Mouse (Mus musculus) limb, embryonic 14.5 days (tissue): Measurements from ENCODE around the gene Hadha. TPM values are rescaled to one million over a fixed set of nuclear protein-coding genes. Genes with fewer than 3 reads are reported as not detected.

ENCODE experiments used
- ATAC-seq: fragments of 200-750 bp; cut with Nextera tagmentation; 2 replicates; pipeline ENCODE4 v1.8.0; 2017; ENCODE audit warnings: low read depth, moderate number of reproducible peaks, moderate TSS enrichment; ENCODE audit not compliant: low FRiP score
- DNase-seq: peaks from one replicate; pipeline ENCODE4 v3.0.0-alpha.2; 2015; ENCODE audit warnings: low spot score
- H3K27ac ChIP-seq: fragments of 300-500 bp; sonication (generic); replicated peaks from 2 replicates; pipeline ENCODE4 v1.5.1; 2014; ENCODE audit warnings: low read depth, mild to moderate bottlenecking, low read length, moderate library complexity, mixed read lengths
- H3K27me3 ChIP-seq: fragments of 300-500 bp; sonication (generic); 2 replicates; pipeline ENCODE4 v1.6.1; 2014; ENCODE audit warnings: low read length, mixed read lengths; ENCODE audit not compliant: control insufficient read depth, insufficient read depth
- H3K36me3 ChIP-seq: fragments of 300-500 bp; sonication (generic); 2 replicates; pipeline ENCODE4 v1.6.1; 2014; ENCODE audit warnings: mild to moderate bottlenecking, low read length, moderate library complexity, mixed read lengths; ENCODE audit not compliant: control insufficient read depth, insufficient read depth
- H3K4me1 ChIP-seq: fragments of 300-500 bp; sonication (generic); 2 replicates; pipeline ENCODE4 v1.6.1; 2014; ENCODE audit warnings: antibody characterized with exemption, low read length, mixed read lengths; ENCODE audit not compliant: control insufficient read depth, insufficient read depth
- H3K4me2 ChIP-seq: fragments of 300-500 bp; sonication (generic); replicated peaks from 2 replicates; pipeline ENCODE4 v1.6.1; 2014; ENCODE audit warnings: low read depth, mild to moderate bottlenecking, low read length, moderate library complexity; ENCODE audit not compliant: severe bottlenecking
- H3K4me3 ChIP-seq: fragments of 300-500 bp; sonication (generic); replicated peaks from 2 replicates; pipeline ENCODE4 v1.5.1; 2014; ENCODE audit warnings: low read length
- H3K9ac ChIP-seq: fragments of 300-500 bp; sonication (generic); 2 replicates; pipeline ENCODE4 v1.6.1; 2014; ENCODE audit warnings: mild to moderate bottlenecking, low read depth, low read length, moderate library complexity; ENCODE audit not compliant: severe bottlenecking
- H3K9me3 ChIP-seq: fragments of 300-500 bp; sonication (generic); 2 replicates; pipeline ENCODE4 v1.6.1; 2016; ENCODE audit warnings: low read length; ENCODE audit not compliant: control insufficient read depth
- POLR2A ChIP-seq: fragments of 200-500 bp; IDR thresholded peaks from 2 replicates; pipeline ENCODE4 v1.8.0; 2012; ENCODE audit warnings: inconsistent platforms, mild to moderate bottlenecking, moderate library complexity, borderline replicate concordance; ENCODE audit not compliant: insufficient read depth, insufficient read length; ENCODE audit errors: extremely low read depth
- WGBS: fragments of 180-500 bp; shearing (Covaris S2); extraction: QIAGEN DNeasy Blood & Tissue Kit; methylation state at CpG from one replicate; pipeline ENCODE4 v1.1.7; 2014; 5-methylcytosine and 5-hydroxymethylcytosine counted together
- microRNA counts: library from miRNA; unstranded; fragments of <30 nt; microRNA quantifications from one replicate; lab custom pipeline; 2016
- microRNA-seq: library from miRNA; unstranded; fragments of <30 nt; microRNA quantifications from one replicate; pipeline ENCODE4, GENCODE M21; 2016
- polyA plus RNA-seq, 2 experiments: library from polyadenylated mRNA; depleted of rRNA in 1 of 2; stranded (reverse) in 1 of 2; unstranded in 1 of 2; fragments of >200 nt; fragmentation: Nextera tagmentation in 1 of 2; extraction: Ambion mirVana in 1 of 2; gene quantifications; 2 replicates each; pipeline versions ENCODE4 v1.2.1 to v1.2.3; 2012 to 2014

Gene Hadha
- polyA plus RNA-seq, 2 experiments, result 84.0 to 124 TPM

GRCm38 (mm10) chr5:30094399-30094798 lies 60.6 kb downstream of the Hadha start:
- Histone ChIP-seq H3K4me1 (no peaks in the 10 kb centered on the region), H3K4me2 (no peak overlapping the region), H3K27me3 (no peaks in the 10 kb centered on the region), H3K4me3 (no peak overlapping the region), H3K27ac (no peak overlapping the region), H3K9ac (no peak overlapping the region), H3K36me3 (no peaks in the 10 kb centered on the region), H3K9me3 (no peaks in the 10 kb centered on the region)
- no peak for TF ChIP-seq POLR2A
- WGBS, result 45% methylated on average over 2 of the region's 2 CpGs
- DNase-seq (no peak), ATAC-seq (no peak)

DNA sequence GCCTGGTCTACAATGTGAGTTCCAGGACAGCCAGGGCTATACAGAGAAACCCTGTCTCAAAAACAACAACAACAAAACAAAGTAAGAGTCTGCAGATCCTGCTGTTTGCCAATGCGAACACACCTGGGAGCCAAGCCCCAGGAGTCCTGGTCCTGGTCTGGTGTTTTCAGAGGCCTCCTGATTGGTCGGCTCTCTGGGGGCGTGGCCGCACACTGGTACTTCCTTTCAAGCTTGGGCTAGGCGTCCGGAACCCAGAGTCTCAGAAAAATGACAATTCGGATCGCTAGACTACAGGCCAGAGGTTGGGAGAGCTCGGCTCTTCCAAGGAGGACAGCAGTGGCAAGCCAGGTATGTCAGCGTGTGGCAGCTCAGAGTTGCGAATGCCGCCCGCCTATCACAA lies 62.3 kb downstream of the Hadha start:
- H3K4me3 ChIP-seq, result no peak overlapping the region
- no peaks in the 10 kb centered on the region for H3K27me3 ChIP-seq
- H3K4me1 ChIP-seq, result no peaks in the 10 kb centered on the region
- DNase-seq, result no peak
- 54% methylated on average over 13 of the region's 13 CpGs for WGBS
- no peak for ATAC-seq
- H3K4me2 ChIP-seq, result no peak overlapping the region
- TF ChIP-seq POLR2A, result no peak
- no peak overlapping the region for H3K9ac ChIP-seq
- no peaks in the 10 kb centered on the region for H3K36me3 ChIP-seq
- H3K9me3 ChIP-seq, result no peaks in the 10 kb centered on the region
- H3K27ac ChIP-seq, result no peak overlapping the region

GRCm38 (mm10) chr5:30072825-30073821 lies 81.8 kb downstream of the Hadha start, which contains the start of gene Tyms:
TSS of gene Tyms (minus strand) at chr5:30073617.
- TF ChIP-seq POLR2A, result peak; percentile 67; the same call in 1 of the 2 replicates
- H3K36me3 ChIP-seq, result peaks cover 29% of the 10 kb centered on the region
- no peaks in the 10 kb centered on the region for H3K9me3 ChIP-seq
- DNase-seq, result peak; percentile 89
- H3K27ac ChIP-seq, result peak within 1 kb of the TSS; percentile 81
- H3K4me1 ChIP-seq, result 0 out of 2 replicates have a peak, but pooled peaks cover 3% of the 10 kb centered on the region
- H3K4me3 ChIP-seq, result peak within 1 kb of the TSS; percentile 61
- H3K4me2 ChIP-seq, result peak within 1 kb of the TSS; percentile 50
- ATAC-seq, result peak; percentile 92
- H3K27me3 ChIP-seq, result no peaks in the 10 kb centered on the region
- peak within 1 kb of the TSS; percentile 70 for H3K9ac ChIP-seq
- under 1% methylated on average over 45 of the region's 45 CpGs for WGBS

DNA sequence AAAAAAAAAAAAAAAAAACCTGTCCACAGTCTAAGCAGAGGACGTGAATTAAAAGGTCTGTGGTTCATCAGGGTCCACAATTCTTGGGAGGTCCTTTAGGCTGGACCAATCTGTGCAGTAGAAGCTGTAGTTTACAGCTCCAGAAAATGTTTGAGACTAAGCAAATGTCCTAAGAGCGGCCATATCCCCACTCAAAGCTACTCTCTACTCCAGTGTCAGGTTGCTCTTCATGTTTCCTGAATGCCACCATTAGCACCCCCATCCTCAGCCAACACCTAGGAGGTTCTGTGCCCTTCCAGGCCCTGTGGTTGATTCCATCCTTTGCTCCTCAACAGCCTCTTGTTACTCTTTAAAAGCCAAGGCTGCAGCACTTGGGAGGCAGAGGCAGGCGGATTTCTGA lies 82.6 kb downstream of the Hadha start:
- no peak for DNase-seq

DNA sequence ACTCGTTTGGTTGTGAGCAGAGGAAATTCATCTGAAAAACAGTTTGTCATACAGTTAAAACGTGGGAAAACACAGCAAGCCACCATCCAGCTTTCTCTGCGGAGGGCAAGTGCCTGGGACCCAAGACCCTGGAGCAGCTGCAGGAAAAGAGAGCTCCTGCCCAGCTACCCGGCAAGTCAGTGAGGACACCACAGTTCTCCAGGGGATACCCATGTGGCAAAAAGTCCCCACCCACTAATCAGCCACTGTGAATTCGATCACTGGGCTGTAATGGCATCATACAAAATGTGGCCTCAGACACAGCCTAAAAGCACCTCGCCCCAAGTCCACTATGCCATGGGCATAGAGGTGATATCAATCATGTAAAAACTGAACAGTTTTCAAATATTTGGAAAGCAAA lies 83.3 kb downstream of the Hadha start:
- H3K4me2 ChIP-seq, result peak overlapping the region; percentile 50; the same call in 1 of the 2 replicates
- 75% methylated on average over 6 of the region's 6 CpGs for WGBS
- no peaks in the 10 kb centered on the region for H3K27me3 ChIP-seq
- peaks cover 41% of the 10 kb centered on the region for H3K36me3 ChIP-seq
- H3K4me1 ChIP-seq, result 0 out of 2 replicates have a peak, but pooled peaks cover 3% of the 10 kb centered on the region
- no peak for ATAC-seq
- H3K27ac ChIP-seq, result no peak overlapping the region
- H3K9ac ChIP-seq, result peak overlapping the region; percentile 70; the same call in 1 of the 2 replicates
- H3K4me3 ChIP-seq, result peak overlapping the region; percentile 61
- no peak for TF ChIP-seq POLR2A
- no peaks in the 10 kb centered on the region for H3K9me3 ChIP-seq
- no peak for DNase-seq

More for the DNA sequence above, 82.6 kb downstream of the Hadha start:
- H3K27ac ChIP-seq, result no peak overlapping the region
- peaks cover 36% of the 10 kb centered on the region for H3K36me3 ChIP-seq
- H3K9ac ChIP-seq, result peak overlapping the region; percentile 70
- H3K4me1 ChIP-seq, result 0 out of 2 replicates have a peak, but pooled peaks cover 3% of the 10 kb centered on the region
- H3K9me3 ChIP-seq, result no peaks in the 10 kb centered on the region
- ATAC-seq, result 0 out of 2 replicates have a peak, but pooled peaks have one; percentile 10
- peak overlapping the region; percentile 50 for H3K4me2 ChIP-seq
- TF ChIP-seq POLR2A, result no peak
- H3K27me3 ChIP-seq, result no peaks in the 10 kb centered on the region
- H3K4me3 ChIP-seq, result peak overlapping the region; percentile 61
- 54% methylated on average over 3 of the region's 3 CpGs for WGBS

MicroRNA genes within 50 kb of the gene (microRNA counts, 519-probe panel; counts per million panel counts)
- 1,320 counts per million, percentile 8 among the panel's probes with 10 or more counts for microRNA mmu-miR-1960 (lab: Ali Mortazavi, UCI)

Small RNA genes lying within 50 kb of the gene (microRNA-seq; reads per million reads assigned to microRNA genes)
- gene Mir1960, result 0.69 reads per million

Other genes with a start within 250 kb of the Hadha start
- gene Il6, start 142.0 kb downstream of the Hadha start, polyA plus RNA-seq (2012; rRNA removed), result 0.10 and 0.18 TPM in 2 replicates
- gene Il6, start 142.0 kb downstream of the Hadha start, polyA plus RNA-seq (2014; fragmentation: Nextera tagmentation; extraction: Ambion mirVana), result 0.44 and 0.80 TPM in 2 replicates
- gene Tyms, start 81.5 kb downstream of the Hadha start, polyA plus RNA-seq (2012; rRNA removed), result 126 and 166 TPM in 2 replicates
- gene Tyms, start 81.5 kb downstream of the Hadha start, polyA plus RNA-seq (2014; fragmentation: Nextera tagmentation; extraction: Ambion mirVana), result 229 and 250 TPM in 2 replicates
- gene Garem2, start 50.0 kb downstream of the Hadha start, polyA plus RNA-seq (2012; rRNA removed), result 1.2 and 1.6 TPM in 2 replicates
- gene Garem2, start 50.0 kb downstream of the Hadha start, polyA plus RNA-seq (2014; fragmentation: Nextera tagmentation; extraction: Ambion mirVana), result 0.56 and 0.97 TPM in 2 replicates
- gene 3110082J24Rik, start 49.1 kb downstream of the Hadha start, polyA plus RNA-seq (2012; rRNA removed), result not detected in 2 replicates
- not detected in 2 replicates for gene 3110082J24Rik, start 49.1 kb downstream of the Hadha start, polyA plus RNA-seq (2014; fragmentation: Nextera tagmentation; extraction: Ambion mirVana)
- gene Hadhb, start 86 bp upstream of the Hadha start, polyA plus RNA-seq (2012; rRNA removed), result 73.4 and 74.3 TPM in 2 replicates
- 128 and 132 TPM in 2 replicates for gene Hadhb, start 86 bp upstream of the Hadha start, polyA plus RNA-seq (2014; fragmentation: Nextera tagmentation; extraction: Ambion mirVana)
- gene Adgrf3, start 50.6 kb upstream of the Hadha start, polyA plus RNA-seq (2012; rRNA removed), result 0.14 and 0.24 TPM in 2 replicates
- 0.22 TPM in 1 of 2 replicates, not detected in the other for gene Adgrf3, start 50.6 kb upstream of the Hadha start, polyA plus RNA-seq (2014; fragmentation: Nextera tagmentation; extraction: Ambion mirVana)
- 34.3 and 48.3 TPM in 2 replicates for gene Selenoi, start 77.4 kb upstream of the Hadha start, polyA plus RNA-seq (2012; rRNA removed)
- 20.0 and 21.7 TPM in 2 replicates for gene Selenoi, start 77.4 kb upstream of the Hadha start, polyA plus RNA-seq (2014; fragmentation: Nextera tagmentation; extraction: Ambion mirVana)
- 0.15 and 0.50 TPM in 2 replicates for gene Drc1, start 126.2 kb upstream of the Hadha start, polyA plus RNA-seq (2012; rRNA removed)
- 0.14 and 0.41 TPM in 2 replicates for gene Drc1, start 126.2 kb upstream of the Hadha start, polyA plus RNA-seq (2014; fragmentation: Nextera tagmentation; extraction: Ambion mirVana)